Mouse (Mus musculus): Measurements from ENCODE around the gene Nup188.

Gene Nup188

DNA sequence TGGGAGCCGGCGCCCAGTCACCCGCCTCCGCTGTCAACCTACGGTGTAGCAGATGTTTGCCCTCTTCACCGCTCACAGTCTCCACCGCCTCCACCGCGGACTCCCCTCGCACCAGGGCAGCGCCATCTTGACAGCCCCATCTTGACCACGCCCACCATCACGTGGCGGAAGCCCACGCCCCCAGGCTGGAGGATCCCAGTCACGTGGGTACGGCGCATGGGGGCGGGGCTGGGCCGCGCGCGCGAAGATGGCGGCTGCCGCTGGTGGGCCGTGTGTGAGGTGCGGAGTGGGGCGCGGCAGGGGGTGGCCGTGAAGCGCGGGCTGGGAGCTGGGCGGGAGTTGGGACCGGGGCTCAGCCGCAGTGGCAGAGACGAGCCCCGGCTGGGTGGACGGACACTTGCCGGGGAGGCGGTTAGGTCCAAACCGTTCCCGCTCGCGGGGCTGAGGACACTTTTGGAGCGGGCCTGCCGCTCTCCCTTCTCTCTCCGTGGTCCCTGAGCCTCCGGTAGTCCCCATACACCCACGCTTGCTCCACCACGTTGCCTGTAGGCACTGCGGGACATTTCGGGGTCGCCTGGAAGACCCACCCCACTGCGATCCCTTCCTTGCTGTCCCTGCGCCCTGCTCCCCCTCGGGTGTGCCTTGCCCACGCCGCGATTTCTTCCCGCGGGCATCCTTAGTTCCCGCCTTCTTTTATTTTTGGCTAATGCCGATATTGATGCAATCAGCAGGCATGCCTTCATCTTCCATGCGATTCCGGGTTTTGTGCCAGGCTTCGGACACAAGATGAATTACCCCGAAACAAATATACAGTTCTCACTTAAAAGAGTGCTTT, at the start of gene Nup188, which contains the start of gene Dolk:
Nup188 (plus strand) TSS at position 206 of the 835 bp plus-strand sequence.
Dolk (minus strand) TSS at position 143 of the 835 bp plus-strand sequence.
- DNase-seq, result peak; percentile 93 to 96

DNA sequence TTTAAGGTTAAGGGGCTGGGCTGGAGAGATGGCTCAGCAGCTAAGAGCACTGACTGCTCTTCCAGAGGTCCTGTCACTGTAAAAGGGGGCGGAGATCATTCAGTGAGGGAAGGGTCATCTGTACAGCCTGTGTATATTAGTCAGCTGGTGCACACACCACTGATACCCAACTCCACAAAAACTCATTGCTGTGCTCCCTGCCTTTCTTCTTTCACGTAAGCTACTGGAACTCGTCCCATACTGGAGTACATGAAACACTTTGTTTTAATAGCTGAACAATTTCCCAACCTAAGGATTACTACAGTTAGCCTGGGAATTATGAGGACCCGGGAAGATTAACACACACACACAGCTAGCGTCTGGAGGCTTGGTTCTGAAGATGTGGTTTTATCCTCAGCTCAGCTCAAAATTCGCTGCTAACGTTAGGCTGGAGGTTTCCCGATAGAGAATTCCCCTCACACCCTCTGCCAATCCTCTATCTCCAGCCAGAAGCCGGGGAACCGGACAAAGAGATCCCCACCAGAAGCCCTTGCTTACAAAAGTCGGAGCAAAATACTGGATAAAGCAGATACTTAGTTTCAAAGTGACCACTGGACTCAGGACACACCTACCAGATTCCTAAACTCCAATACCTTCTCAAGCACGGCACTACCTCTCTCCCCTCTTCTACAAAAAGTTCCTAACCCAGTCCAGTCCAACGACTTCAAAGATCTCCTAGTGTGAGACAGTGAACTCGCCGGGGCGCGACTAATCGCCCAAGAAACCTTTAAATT, 49.6 kb upstream of the Nup188 start:
- DNase-seq, result no peak

DNA sequence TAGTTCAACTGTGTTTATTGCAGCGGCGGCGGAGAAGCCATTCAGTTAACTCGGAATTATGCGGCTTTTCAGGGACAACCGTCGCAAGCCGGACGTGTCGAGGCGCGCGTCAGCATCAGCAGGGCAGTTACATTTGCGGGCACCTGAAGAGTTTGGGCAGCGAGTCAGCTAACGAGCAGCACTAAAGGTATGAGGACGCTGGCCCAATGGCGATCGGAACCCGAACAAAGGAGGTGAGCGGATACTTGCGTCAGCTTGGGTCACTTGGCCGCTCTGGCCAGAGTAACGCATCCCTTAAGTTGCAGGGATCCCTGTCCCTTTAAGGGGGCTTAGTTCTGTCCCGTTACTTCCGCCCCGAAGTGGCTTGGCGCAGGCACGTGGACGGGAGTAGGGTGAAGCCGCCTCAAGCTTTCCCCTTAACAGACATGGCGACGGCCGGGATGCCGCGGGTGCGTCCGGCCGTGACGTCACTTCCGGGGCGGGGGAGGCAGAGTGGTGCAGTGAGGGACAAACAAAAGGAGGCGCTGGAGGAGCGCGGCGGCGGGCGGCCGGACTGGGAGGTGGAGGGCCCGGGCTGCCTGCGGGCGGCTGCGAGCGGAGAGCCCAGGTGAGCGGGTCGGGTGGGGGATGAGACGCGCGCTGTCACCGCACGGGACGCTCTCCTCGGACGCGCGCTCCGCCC, 48.9 kb upstream of the Nup188 start, which contains the start of gene Lrrc8a:
Lrrc8a (plus strand) TSS at position 517 of the 682 bp plus-strand sequence.
- peak; percentile 99 to 100 for DNase-seq

DNA sequence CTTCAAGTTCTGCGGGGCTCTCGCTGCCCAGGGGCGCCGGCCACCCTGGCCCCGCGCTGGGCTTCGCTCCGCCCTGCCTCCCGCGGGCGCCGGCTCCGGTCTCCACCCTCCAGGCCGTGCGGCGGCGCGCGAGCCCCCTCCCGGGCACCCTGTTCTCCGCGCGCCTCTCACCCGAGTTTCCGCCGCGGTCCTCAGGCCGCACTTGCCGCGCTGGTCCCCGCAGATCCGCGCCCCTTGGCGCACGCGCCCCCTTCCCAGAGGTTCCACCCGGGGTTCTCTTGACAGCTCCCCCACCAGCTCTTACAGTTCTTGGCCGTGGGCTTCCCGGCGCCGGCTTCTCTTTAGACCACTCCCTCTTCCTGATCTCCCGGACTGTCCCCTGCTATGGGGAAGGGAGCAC, 48.3 kb upstream of the Nup188 start:
- peak; percentile 73 to 76 for DNase-seq

DNA sequence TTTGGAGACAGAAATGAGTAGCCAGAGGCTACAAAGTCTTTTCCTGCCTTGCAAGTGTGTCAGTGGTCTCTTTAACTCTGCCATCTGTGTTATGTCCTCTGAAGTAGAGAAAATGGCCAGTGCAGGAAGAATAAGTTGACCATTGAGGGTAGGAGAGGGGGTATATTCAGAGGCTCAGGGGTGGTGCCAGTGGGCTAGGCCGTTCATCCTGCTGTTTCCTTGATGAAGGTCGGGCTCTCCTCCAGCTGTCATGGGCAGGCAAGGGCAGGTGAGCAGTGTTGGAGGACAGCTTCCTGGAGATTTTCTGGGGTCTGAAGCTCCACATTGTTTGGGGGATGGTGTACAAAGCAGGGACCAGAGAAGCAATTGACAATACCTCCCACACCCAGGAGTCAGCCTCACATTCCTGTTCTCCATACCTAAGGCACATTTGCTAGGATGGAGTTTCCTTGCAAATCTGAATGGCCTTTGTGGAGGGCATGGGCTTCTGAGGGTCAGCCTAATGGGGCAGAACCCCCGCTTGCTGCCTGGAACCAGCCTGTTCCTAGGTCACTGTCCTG, 47.2 kb upstream of the Nup188 start:
- DNase-seq, result no peak

DNA sequence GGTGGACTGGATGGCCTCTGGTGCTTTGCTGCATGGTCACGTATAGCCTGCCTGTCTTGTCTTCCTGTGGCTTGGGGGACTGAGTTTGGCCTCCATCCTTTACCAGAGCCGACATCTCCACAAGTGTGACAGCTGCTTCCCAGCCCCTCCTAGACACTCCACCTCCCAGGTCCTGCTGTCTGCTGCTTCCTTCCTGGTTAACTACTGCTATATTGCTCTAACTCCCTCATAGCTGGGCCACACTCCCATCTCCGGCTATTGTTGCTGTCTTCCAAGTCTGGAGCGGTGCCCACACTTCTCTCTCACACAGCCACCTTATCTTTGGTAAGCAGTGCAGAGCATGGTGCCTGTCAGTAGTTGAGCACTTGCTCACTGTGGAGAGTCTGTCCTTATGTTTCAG, 46.4 kb upstream of the Nup188 start:
- DNase-seq, result peak; percentile 68 to 70

DNA sequence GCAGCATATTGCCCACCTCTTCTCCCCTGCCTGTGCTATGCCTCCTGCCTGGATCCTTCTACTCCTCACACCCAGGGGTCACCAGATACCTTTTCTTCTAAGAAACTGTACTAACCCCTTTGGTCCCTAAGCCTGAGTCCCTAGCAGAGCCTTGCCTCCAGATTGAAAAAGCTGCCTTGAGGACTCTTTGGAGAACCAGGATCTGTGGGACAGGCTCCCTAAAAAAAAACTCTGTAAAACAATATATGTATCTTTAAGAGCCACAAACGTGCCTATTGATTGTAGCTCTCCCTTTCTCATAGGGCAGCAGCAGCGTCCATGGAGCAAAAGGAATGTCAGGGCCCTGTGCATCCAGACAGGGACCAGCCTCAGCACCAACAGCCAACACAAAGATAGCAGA, 45.9 kb upstream of the Nup188 start, which contains the start of gene Gm28035:
Gm28035 (plus strand) TSS at position 301 of the 400 bp plus-strand sequence.
- no peak for DNase-seq

DNA sequence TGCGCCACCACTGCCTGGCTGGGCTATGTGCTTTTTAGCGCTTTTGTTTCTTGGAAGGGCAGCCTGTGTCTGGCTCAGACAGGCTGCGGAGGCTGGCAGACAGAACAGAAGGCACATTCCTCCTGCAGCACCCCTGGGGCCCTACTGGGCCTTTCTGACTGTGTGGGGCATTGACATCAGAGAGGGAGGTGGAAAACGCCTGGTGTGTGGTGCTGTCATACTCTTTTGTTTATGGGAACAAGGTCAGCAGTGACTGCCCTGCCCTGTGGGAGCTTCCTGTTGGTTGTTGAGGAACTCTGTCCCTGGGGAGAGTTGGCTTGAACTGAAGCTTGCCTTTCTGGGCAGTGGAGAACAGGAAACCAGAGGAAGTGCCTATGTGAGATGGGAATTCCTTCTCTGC, 43.7 kb upstream of the Nup188 start:
- DNase-seq, result peak; percentile 77 to 89

DNA sequence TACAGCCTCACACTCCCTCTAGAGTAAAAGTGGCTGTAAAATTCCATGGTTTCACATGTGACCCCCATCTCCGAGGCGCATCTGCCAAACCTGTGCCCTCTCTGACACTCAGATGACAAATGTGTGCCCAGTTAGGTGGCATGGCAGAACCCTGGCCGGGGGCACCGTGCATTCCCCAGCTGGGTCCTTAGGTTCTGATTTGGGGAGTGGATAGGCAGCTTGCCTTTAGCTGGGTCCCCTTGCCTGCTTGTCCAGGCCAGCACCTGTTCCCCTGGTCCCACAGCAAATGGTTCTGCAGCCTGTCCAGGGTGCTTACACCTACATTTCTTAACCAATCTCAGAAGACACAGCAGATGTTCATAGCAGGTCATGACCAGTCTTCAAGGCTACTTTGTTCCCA, 42.8 kb upstream of the Nup188 start:
- DNase-seq, result no peak

DNA sequence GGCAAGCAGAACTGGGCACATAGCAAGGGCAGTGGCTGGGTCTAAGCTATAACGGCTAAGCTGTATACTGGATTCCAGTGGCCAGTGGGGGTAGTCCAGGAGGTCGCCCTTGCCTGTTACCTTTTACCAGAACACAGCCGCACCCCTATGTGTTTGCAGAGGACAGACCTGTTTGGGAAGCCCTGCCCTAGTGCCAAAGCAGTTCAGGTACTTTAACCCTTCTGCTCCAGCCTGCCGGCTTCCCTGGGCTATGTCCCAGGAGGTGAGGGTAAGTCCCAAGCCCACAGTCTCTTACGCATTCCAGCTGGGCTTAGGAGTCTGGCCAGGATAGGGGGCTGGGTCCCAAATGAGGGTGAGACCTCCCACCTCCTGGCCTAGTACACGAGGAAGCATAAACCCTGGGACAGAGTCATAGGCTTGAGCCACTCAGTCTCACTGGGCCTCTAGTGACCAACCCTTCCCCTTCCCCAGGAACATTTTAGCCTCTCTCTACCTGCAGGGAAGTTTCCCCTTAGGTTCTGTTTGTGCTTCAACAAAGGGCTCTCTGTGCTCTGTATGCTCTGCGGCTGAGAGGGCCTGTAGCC, 41.5 kb upstream of the Nup188 start:
- DNase-seq, result no peak

DNA sequence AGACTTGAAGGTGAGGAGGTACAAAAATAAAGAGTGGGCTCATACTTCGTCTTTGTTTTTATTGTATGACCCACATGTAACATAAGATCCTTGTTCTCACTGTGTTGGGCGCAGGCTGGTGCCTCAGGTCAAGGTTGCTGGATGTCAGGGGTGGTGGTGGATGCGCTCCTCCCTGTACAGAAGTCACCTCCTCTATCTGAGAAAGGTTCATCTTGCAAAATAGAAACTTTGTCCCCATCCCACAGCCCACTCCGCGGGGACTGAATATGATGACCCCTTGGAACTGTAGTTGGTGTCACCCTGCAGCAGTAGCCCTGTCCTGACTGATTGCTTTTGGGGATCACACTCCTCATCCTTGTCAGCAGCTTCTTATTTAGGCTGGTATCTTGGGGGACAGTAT, 39.2 kb upstream of the Nup188 start:
- DNase-seq, result no peak

DNA sequence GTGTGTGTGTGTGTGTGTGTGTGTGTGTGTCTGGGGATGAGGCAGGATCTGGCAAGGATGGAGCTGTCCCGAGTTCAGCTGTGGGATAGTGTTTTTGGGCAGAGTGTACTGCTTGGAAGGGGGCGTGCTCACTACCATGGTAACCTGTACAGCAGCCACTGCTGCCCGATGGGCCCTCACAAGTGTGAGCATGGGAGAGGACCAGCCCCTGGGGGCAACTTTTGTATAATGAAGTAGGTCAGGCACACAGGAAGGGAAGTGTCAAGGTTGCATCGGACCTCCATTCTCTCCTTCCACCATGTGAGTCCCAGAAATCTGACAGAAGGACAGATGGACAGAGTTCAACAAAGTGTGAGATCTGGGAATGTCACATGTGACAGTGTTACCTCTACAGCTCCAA, 38.5 kb upstream of the Nup188 start:
- no peak for DNase-seq

DNA sequence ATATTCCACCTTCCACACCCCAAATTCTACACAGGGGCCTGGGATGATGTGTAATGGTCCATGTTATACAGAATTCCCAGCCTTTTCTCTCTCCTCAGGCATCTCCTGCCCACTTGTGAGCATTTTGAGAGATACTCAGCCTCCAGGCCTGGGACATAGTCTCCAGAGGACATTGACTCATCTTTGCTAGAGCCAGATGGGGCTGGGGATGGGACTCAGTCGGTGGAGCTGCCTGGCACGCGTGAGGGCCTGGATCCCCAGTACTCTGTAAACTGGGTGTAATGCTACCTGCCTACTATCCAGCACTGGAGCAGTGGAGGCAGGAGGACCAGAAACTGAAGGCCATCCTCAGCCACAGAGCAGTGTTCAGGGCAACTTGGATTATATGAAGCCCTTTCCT, 37.0 kb upstream of the Nup188 start:
- DNase-seq, result no peak

DNA sequence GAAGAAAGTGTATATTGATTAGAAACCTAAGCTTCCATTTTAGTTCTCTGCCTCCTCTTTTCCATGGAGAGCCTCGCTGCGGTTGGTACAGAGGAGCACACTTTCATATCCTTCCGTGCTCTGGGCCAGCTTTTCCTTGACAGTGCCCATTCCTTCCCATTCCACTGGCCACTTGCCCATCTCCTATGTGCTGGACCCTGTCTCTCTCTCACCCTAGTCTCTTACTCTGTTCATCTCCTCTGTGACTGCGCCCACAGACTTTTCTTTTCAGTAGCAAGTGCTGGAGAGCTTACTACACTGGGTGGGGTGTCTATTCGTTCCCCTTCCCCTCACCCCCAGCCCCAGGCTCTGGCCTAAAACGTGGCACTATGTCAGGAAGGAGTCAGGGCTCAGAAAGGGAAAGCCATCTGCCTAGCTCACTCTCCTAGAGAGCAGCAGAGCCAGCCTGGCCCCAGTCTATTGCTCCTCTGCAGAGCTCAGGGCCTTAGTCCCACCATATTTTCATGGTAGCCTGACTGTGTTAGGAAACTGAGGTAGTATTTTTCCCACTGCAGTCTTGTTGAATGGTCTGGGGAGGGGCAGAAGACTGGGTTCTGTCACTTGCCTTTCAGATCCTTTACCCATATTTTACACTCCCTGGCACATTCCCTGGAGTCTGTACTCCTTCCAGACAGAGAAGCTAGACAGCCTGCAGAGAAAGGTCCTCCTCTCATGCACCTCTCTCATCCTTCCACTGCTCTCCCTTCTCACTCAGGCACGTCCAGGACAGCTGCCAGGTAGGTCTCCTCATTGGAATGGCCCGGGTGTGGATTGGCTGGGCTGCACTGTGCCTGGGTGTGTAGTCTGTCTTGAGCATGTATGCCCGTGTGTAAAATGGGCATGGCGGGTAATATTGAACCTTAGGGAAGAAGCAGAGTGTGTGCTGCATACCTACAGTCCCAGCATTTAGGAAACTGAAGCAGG, 35.8 kb upstream of the Nup188 start:
- DNase-seq, result no peak

DNA sequence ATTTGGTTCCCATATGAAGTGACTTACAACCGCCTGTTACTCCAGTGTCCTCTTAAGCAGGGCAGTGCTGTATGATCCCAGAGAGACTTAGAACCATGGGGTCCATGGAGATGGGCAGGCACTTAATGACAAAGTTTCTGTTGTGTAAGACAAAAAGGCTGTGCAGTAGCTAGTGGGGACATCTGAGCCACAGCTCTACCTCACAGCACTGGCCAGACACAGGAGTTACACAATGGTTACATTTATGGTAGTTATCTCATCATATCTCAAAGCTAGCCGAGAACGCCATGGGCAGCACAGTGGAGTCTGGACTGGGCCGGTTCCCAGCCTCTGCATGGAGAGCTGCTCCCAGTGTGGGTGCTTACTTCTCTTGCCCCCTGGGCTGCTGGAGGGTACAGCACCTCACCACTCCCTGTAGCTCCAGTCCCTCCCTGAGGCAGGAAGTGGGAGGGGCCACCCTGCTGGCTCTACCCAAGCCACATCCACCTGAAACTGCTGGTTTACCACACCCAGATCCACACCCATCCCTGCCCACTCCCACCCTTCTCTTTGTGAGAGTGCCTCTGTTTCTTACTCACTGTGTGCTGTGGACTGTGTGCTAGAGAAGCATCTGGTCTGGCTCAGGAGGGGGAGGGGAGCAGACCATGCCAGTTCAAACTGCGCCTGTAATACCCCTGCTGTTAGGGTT, 34.6 kb upstream of the Nup188 start:
- no peak for DNase-seq

DNA sequence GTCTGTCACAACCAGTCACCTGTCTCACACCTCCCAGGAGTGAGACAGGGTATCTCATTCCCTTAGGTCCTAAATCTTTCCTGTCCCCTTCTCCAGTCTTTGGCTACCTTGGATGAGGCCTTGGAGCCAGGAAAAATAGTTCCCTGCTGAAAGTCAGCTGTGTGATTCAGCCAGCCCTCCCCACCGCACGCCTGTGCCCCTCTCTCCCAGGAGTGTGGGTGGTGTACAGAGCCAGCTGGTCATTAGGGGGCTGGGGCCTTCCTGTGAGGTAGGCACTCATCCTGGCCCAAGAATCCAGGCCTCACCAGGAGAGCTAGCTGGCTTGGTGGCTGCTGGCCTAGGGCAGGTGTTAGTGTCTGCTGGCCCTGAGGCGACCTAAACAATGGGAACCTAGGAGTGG, 33.7 kb upstream of the Nup188 start:
- DNase-seq, result no peak

DNA sequence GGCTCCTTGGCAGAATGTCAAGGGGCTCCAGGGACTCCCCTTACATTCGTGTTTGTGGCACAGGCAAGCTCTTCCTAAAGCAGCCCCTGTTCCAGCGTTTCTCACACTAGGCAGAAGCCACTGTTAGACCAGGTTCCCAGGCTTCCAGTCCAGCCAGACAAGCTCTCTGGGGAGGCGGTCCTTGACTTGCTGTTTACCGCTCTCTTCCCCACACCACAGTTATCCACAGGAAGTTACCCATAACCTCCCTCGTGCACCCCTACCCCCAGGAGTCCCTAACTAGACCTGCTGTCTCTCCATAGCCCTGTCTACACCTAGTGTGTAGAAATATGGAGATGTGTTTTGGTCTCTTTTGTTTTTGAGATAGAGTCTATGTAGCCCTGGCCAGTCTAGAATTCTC, 32.4 kb upstream of the Nup188 start:
- no peak for DNase-seq

DNA sequence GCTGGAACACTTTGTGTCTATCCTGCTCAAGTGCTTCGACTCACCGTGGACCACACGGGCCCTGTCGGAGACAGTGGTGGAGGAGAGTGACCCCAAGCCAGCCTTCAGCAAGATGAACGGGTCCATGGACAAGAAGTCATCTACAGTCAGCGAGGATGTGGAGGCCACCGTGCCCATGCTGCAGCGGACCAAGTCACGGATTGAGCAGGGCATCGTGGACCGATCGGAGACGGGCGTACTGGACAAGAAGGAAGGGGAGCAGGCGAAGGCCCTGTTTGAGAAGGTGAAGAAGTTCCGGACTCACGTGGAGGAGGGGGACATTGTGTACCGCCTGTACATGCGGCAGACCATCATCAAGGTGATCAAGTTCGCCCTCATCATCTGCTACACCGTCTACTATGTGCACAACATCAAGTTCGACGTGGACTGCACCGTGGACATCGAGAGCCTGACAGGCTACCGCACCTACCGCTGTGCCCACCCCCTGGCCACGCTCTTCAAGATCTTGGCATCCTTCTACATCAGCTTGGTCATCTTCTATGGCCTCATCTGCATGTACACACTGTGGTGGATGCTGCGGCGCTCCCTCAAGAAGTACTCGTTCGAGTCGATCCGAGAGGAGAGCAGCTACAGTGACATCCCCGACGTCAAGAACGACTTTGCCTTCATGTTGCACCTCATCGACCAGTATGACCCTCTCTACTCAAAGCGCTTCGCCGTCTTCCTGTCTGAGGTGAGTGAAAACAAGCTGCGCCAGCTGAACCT, 30.4 kb upstream of the Nup188 start:
- no peak for DNase-seq

DNA sequence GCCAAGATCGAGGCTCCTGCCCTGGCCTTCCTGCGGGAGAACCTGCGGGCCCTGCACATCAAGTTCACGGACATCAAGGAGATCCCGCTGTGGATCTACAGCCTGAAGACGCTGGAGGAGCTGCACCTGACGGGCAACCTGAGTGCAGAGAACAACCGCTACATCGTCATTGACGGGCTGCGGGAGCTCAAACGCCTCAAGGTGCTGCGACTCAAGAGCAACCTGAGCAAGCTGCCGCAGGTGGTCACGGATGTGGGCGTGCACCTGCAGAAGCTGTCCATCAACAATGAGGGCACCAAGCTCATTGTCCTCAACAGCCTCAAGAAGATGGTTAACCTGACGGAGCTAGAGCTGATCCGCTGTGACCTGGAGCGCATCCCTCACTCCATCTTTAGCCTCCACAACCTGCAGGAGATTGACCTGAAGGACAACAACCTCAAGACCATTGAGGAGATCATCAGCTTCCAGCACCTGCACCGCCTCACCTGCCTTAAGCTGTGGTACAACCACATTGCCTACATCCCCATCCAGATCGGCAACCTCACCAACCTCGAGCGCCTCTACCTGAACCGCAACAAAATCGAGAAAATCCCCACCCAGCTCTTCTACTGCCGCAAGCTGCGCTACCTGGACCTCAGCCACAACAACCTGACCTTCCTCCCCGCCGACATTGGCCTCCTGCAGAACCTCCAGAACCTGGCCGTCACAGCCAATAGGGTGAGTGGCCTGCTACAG, 29.4 kb upstream of the Nup188 start:
- no peak for DNase-seq

All from kidney, adult 8-10 months (tissue).